ENCODE assay signal across 18 mouse cellular contexts in genomic region chr17:35231022-35231421, GRCm38 (mm10). TPM values are rescaled to one million over a fixed set of nuclear protein-coding genes. Genes with fewer than 3 reads are reported as not detected.
A peak's percentile ranks its signal among the peaks of the same experiment; 100 is the strongest.
DNase-seq lines count a peak whose midpoint lies in the region; ATAC-seq and TF ChIP-seq lines count a peak whose summit lies in the region.
"Had no signal": no experiment of that assay in that cellular context is flagged by ENCODE, and none has a peak within 500 bp of the region (broad histone marks: within the 10 kb centered on the region; RNA-seq: fewer than 3 reads in every experiment).

No protein-coding gene starts in this region.

- H3K27me3 ChIP-seq in liver, embryonic 16.5 days (ENCODE audit: control insufficient read depth, insufficient read depth, low read depth, low read length): no peaks in the 10 kb centered on the region
- H3K27me3 ChIP-seq in liver, embryonic 11.5 days (replicated peaks; ENCODE audit: control insufficient read depth, insufficient read depth, low read length): no peaks in the 10 kb centered on the region
- H3K27me3 ChIP-seq in megakaryocyte, embryonic 14.5 days (replicated peaks): no peaks in the 10 kb centered on the region
- H3K27me3 ChIP-seq: liver, embryonic 13.5 days had no signal

- ATAC-seq in liver, embryonic 16.5 days (ENCODE audit: low read depth): no peak
- no peak for ATAC-seq in liver, embryonic 11.5 days (replicated peaks; ENCODE audit: low FRiP score)
- ATAC-seq: forebrain, embryonic 16.5 days had no signal

- H3K9ac ChIP-seq in liver, embryonic 16.5 days (ENCODE audit: low read depth, low read length): no peak overlapping the region
- H3K9ac ChIP-seq in liver, embryonic 11.5 days (ENCODE audit: low read depth, low read length): no peak overlapping the region

- H3K4me2 ChIP-seq in liver, embryonic 16.5 days (ENCODE audit: low read depth, low read length): no peak overlapping the region
- H3K4me2 ChIP-seq in liver, embryonic 11.5 days: no peak overlapping the region

- TF ChIP-seq CTCF in layer of hippocampus, adult 2 months (conservative IDR thresholded peaks at IDR 0.05): no peak

- H3K36me3 ChIP-seq in liver, embryonic 16.5 days (ENCODE audit: control insufficient read depth, insufficient read depth): peaks cover 10% of the 10 kb centered on the region
- peaks cover 19% of the 10 kb centered on the region; the same call in 1 of the 2 replicates for H3K36me3 ChIP-seq in liver, embryonic 11.5 days (ENCODE audit: control insufficient read depth, insufficient read depth, low read length)
- H3K36me3 ChIP-seq in megakaryocyte, embryonic 14.5 days (replicated peaks; ENCODE audit: low read length): peaks cover 71% of the 10 kb centered on the region

- peaks cover 22% of the 10 kb centered on the region for H3K4me1 ChIP-seq in liver, embryonic 16.5 days (ENCODE audit: control insufficient read depth, low read depth, low read length)
- peaks cover 15% of the 10 kb centered on the region for H3K4me1 ChIP-seq in liver, embryonic 11.5 days (replicated peaks; ENCODE audit: control insufficient read depth, insufficient read depth, low read length)
- peaks cover 85% of the 10 kb centered on the region for H3K4me1 ChIP-seq in megakaryocyte, embryonic 14.5 days

- WGBS in liver, embryonic 16.5 days (ENCODE audit: insufficient replicate concordance): 73% methylated on average over 10 of the region's 10 CpGs
- WGBS in liver, embryonic 11.5 days: 91% methylated on average over 10 of the region's 10 CpGs

- no peaks in the 10 kb centered on the region for H3K9me3 ChIP-seq in liver, embryonic 16.5 days (replicated peaks; ENCODE audit: control insufficient read depth, low read length)
- H3K9me3 ChIP-seq in liver, embryonic 11.5 days (ENCODE audit: control insufficient read depth, low read length): no peaks in the 10 kb centered on the region
- H3K9me3 ChIP-seq in megakaryocyte, embryonic 14.5 days: no peaks in the 10 kb centered on the region
- H3K9me3 ChIP-seq: liver, embryonic 13.5 days had no signal

- H3K4me3 ChIP-seq in liver, embryonic 16.5 days (ENCODE audit: low read depth, low read length): no peak overlapping the region
- no peak overlapping the region for H3K4me3 ChIP-seq in liver, embryonic 11.5 days (ENCODE audit: low read depth, low read length)
- peak overlapping the region; percentile 70 for H3K4me3 ChIP-seq in megakaryocyte, embryonic 14.5 days (replicated peaks)
- H3K4me3 ChIP-seq in layer of hippocampus, adult 2 months: no peak overlapping the region
- H3K4me3 ChIP-seq: liver, embryonic 13.5 days had no signal

- H3K27ac ChIP-seq in liver, embryonic 16.5 days (ENCODE audit: low read length): peak overlapping the region; percentile 31; the same call in 1 of the 2 replicates
- H3K27ac ChIP-seq in liver, embryonic 11.5 days (ENCODE audit: low read depth, low read length): no peak overlapping the region
- H3K27ac ChIP-seq in layer of hippocampus, adult 2 months: no peak overlapping the region
- H3K27ac ChIP-seq: hindbrain, embryonic 14.5 days; liver, embryonic 13.5 days had no signal

- peak; percentile 18 for DNase-seq in cerebellum, adult 11-12 months
- DNase-seq in cerebellum, adult 9-11 months: no peak
- DNase-seq in liver, embryonic 11.5 days (ENCODE audit: low spot score): no peak
- DNase-seq in T-cell, adult 2 months (ENCODE audit: low spot score): peak; percentile 43
- no peak for DNase-seq in layer of hippocampus, adult 2 months (ENCODE audit: low spot score in 2 of 2)
- DNase-seq in kidney, adult 18-20 months: no peak
- DNase-seq: B cell, adult 2 months; gastrocnemius, postnatal 10 days; kidney, adult 8-10 months; liver, embryonic 13.5 days; right cerebral cortex, postnatal 14 days; thymus, adult 2 months had no signal

RNA-seq across cellular contexts. Expression of gene Atp6v1g2, which starts 2.4 kb away (rescaled TPM):
- polyA plus RNA-seq in liver, embryonic 16.5 days (2015; fragmentation: Nextera tagmentation; extraction: Ambion mirVana): 0.58 and 1.0 TPM in 2 replicates
- 2.6 and 2.9 TPM in 2 replicates for polyA plus RNA-seq in liver, embryonic 11.5 days (2014; fragmentation: Nextera tagmentation; extraction: Ambion mirVana)
- polyA plus RNA-seq in megakaryocyte, embryonic 14.5 days (2012; ENCODE audit: insufficient read depth, low replicate concordance): 0.86 TPM in 1 of 2 replicates, not detected in the other
- total RNA-seq in layer of hippocampus, adult 2 months (2021): 100 to 1,000 TPM; 615 to 646 TPM

RNA-seq across cellular contexts. Expression of gene Nfkbil1, which starts 4.6 kb away (rescaled TPM):
- 2.8 and 2.9 TPM in 2 replicates for polyA plus RNA-seq in liver, embryonic 16.5 days (2015; fragmentation: Nextera tagmentation; extraction: Ambion mirVana)
- polyA plus RNA-seq in liver, embryonic 11.5 days (2014; fragmentation: Nextera tagmentation; extraction: Ambion mirVana): 4.6 and 5.4 TPM in 2 replicates
- polyA plus RNA-seq in megakaryocyte, embryonic 14.5 days (2012; ENCODE audit: insufficient read depth, low replicate concordance): 31.8 and 57.1 TPM in 2 replicates
- 10 to 100 TPM; 13.3 to 15.1 TPM for total RNA-seq in layer of hippocampus, adult 2 months (2021)

RNA-seq across cellular contexts. Expression of gene Gm16181, which starts 10.4 kb away (rescaled TPM):
- polyA plus RNA-seq in liver, embryonic 16.5 days (2015; fragmentation: Nextera tagmentation; extraction: Ambion mirVana): not detected in 2 replicates
- polyA plus RNA-seq in liver, embryonic 11.5 days (2014; fragmentation: Nextera tagmentation; extraction: Ambion mirVana): 0.53 TPM in 1 of 2 replicates, not detected in the other
- not detected in 2 replicates for polyA plus RNA-seq in megakaryocyte, embryonic 14.5 days (2012; ENCODE audit: insufficient read depth, low replicate concordance)
- not detected for total RNA-seq in layer of hippocampus, adult 2 months (2021)
- total RNA-seq: gastrocnemius, postnatal 10 days; megakaryocyte-erythroid progenitor cell, adult 5-6 weeks had no signal
- polyA plus RNA-seq: cortical plate, adult 2 months; hindbrain, embryonic 14.5 days; thymus, adult 2 months had no signal

RNA-seq across cellular contexts. Expression of gene Ddx39b, which starts 10.5 kb away (rescaled TPM):
- polyA plus RNA-seq in liver, embryonic 16.5 days (2015; fragmentation: Nextera tagmentation; extraction: Ambion mirVana): 128 and 133 TPM in 2 replicates
- 432 and 439 TPM in 2 replicates for polyA plus RNA-seq in liver, embryonic 11.5 days (2014; fragmentation: Nextera tagmentation; extraction: Ambion mirVana)
- polyA plus RNA-seq in megakaryocyte, embryonic 14.5 days (2012; ENCODE audit: insufficient read depth, low replicate concordance): 83.5 and 158 TPM in 2 replicates
- 100 to 1,000 TPM; 230 to 239 TPM for total RNA-seq in layer of hippocampus, adult 2 months (2021)

RNA-seq across cellular contexts. Expression of gene Lta, which starts 25.9 kb away (rescaled TPM):
- not detected in 2 replicates for polyA plus RNA-seq in liver, embryonic 16.5 days (2015; fragmentation: Nextera tagmentation; extraction: Ambion mirVana)
- polyA plus RNA-seq in liver, embryonic 11.5 days (2014; fragmentation: Nextera tagmentation; extraction: Ambion mirVana): not detected in 2 replicates
- 0.85 TPM in 1 of 2 replicates, not detected in the other for polyA plus RNA-seq in megakaryocyte, embryonic 14.5 days (2012; ENCODE audit: insufficient read depth, low replicate concordance)
- total RNA-seq in layer of hippocampus, adult 2 months (2021): under 1 TPM; 0.54 to 0.59 TPM
- total RNA-seq: megakaryocyte-erythroid progenitor cell, adult 5-6 weeks had no signal

Comparison
In these comparisons a context has a peak if more than half of its experiments do, and no peak if none do; other contexts are left out.
1. DNase-seq: peak in cerebellum, adult 11-12 months (single experiment) and T-cell, adult 2 months (single experiment); none in cerebellum, adult 9-11 months (single experiment), liver, embryonic 11.5 days (single experiment), layer of hippocampus, adult 2 months (0 of 2) and kidney, adult 18-20 months (single experiment).